Mouse (Mus musculus) neural tube, embryonic 15.5 days (tissue): Measurements from ENCODE around the gene Cbx8. TPM values are rescaled to one million over a fixed set of nuclear protein-coding genes. Genes with fewer than 3 reads are reported as not detected.
A peak's percentile ranks its signal among the peaks of the same experiment; 100 is the strongest.

Source experiments
- ATAC-seq: fragments of 200-750 bp; cut with Nextera tagmentation; 2 replicates; pipeline ENCODE4 v1.8.0; 2017; ENCODE audit warnings: mild to moderate bottlenecking, moderate TSS enrichment, moderate library complexity; ENCODE audit not compliant: low FRiP score
- H3K27ac ChIP-seq: fragments of 300-500 bp; sonication (generic); replicated peaks from 2 replicates; pipeline ENCODE4 v1.5.1; 2015; ENCODE audit warnings: mild to moderate bottlenecking, inconsistent platforms
- H3K27me3 ChIP-seq: fragments of 300-500 bp; sonication (generic); replicated peaks from 2 replicates; pipeline ENCODE4 v1.6.1; 2015; ENCODE audit warnings: inconsistent platforms
- H3K36me3 ChIP-seq: fragments of 300-500 bp; sonication (generic); 2 replicates; pipeline ENCODE4 v1.6.1; 2015; ENCODE audit warnings: inconsistent platforms
- H3K4me1 ChIP-seq: fragments of 300-500 bp; sonication (generic); 2 replicates; pipeline ENCODE4 v1.6.1; 2015; ENCODE audit warnings: inconsistent platforms
- H3K4me2 ChIP-seq: fragments of 300-500 bp; sonication (generic); 2 replicates; pipeline ENCODE4 v1.6.1; 2015; ENCODE audit warnings: inconsistent platforms, mild to moderate bottlenecking, moderate library complexity
- H3K4me3 ChIP-seq: fragments of 300-500 bp; sonication (generic); replicated peaks from 2 replicates; pipeline ENCODE4 v1.5.1; 2015; ENCODE audit warnings: mild to moderate bottlenecking, inconsistent platforms
- H3K9ac ChIP-seq: fragments of 300-500 bp; sonication (generic); replicated peaks from 2 replicates; pipeline ENCODE4 v1.6.1; 2015; ENCODE audit warnings: mild to moderate bottlenecking, inconsistent platforms
- H3K9me3 ChIP-seq: fragments of 300-500 bp; sonication (generic); replicated peaks from 2 replicates; pipeline ENCODE4 v1.6.1; 2016; ENCODE audit warnings: inconsistent platforms
- WGBS: fragments of 180-500 bp; shearing (Covaris S2); methylation state at CpG from one replicate; pipeline ENCODE4 v1.1.7; 2015; ENCODE audit warnings: mixed read lengths; 5-methylcytosine and 5-hydroxymethylcytosine counted together
- polyA plus RNA-seq: library from polyadenylated mRNA; unstranded; fragments of >200 nt; fragmentation: Nextera tagmentation; extraction: Ambion mirVana; gene quantifications from 2 replicates; pipeline ENCODE4 v1.2.1, GENCODE M21; 2015

Gene Cbx8
- polyA plus RNA-seq, 1 experiment from 2014 or later, result 7.3 TPM

DNA sequence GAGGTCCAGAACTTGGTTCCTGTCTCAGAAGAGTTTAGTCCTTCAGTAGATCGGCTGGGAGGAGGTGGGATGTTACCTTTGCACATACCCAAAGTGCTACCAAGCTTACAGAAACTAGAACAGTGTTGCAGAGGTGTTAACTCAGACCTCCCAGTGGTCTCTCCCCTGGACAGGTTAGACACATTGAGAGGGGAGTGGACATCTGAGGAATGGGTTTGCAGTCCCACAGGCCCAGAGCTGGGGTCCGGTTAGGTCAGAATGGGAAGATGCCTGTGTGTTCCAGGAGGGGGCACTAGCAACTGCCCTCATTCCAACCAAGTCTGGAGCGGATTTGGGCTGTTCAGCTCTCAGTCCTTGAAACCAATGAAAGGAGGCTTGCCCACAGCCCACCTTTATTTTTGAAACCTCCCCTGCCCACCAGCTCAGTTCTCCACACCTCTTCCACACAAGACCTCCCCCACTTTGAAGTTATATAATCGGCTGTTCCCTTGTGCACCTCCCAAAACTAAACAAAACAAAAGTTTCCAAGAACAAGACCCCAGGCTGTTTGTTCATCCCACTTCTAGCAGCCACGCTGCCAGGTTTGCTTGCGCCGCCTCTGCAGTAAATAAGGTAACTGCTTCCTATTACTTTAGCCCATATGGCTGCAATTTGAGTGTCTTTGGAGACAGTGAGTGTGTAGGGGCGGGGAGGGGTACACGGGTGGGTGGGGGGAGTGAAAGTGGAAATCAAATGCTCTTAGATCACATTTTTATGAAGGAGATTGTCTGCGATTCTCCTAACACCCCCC, 3.2 kb upstream of the Cbx8 start:
- Histone ChIP-seq H3K9me3 (no peaks in the 10 kb centered on the region), H3K36me3 (peaks cover 2% of the 10 kb centered on the region), H3K27me3 (peaks cover 78% of the 10 kb centered on the region), H3K4me3 (no peak overlapping the region), H3K9ac (no peak overlapping the region), H3K4me2 (no peak overlapping the region), H3K4me1 (peaks cover 66% of the 10 kb centered on the region), H3K27ac (no peak overlapping the region)
- ATAC-seq, result no peak
- 1% methylated on average over 10 of the region's 10 CpGs for WGBS

DNA sequence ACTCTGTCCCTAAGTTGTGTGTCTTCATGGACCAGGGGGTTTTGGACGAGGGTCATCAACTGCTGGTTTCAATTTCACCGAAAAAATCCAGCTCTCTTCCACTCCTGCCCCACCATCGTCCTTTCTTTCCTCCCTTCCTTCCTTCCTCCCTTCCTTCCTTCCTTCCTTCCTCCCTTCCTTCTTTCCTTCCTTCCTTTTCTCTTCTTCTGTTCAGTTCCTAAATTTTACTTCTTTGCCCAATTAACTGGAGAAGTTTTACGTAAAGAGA, 2.4 kb upstream of the Cbx8 start:
- H3K27ac ChIP-seq, result no peak overlapping the region
- H3K27me3 ChIP-seq, result peaks cover 78% of the 10 kb centered on the region
- peaks cover 8% of the 10 kb centered on the region for H3K36me3 ChIP-seq
- H3K4me1 ChIP-seq, result peaks cover 70% of the 10 kb centered on the region
- H3K4me3 ChIP-seq, result no peak overlapping the region
- H3K9me3 ChIP-seq, result no peaks in the 10 kb centered on the region
- H3K9ac ChIP-seq, result no peak overlapping the region
- no peak for ATAC-seq
- 2% methylated on average over 4 of the region's 4 CpGs for WGBS
- no peak overlapping the region for H3K4me2 ChIP-seq

DNA sequence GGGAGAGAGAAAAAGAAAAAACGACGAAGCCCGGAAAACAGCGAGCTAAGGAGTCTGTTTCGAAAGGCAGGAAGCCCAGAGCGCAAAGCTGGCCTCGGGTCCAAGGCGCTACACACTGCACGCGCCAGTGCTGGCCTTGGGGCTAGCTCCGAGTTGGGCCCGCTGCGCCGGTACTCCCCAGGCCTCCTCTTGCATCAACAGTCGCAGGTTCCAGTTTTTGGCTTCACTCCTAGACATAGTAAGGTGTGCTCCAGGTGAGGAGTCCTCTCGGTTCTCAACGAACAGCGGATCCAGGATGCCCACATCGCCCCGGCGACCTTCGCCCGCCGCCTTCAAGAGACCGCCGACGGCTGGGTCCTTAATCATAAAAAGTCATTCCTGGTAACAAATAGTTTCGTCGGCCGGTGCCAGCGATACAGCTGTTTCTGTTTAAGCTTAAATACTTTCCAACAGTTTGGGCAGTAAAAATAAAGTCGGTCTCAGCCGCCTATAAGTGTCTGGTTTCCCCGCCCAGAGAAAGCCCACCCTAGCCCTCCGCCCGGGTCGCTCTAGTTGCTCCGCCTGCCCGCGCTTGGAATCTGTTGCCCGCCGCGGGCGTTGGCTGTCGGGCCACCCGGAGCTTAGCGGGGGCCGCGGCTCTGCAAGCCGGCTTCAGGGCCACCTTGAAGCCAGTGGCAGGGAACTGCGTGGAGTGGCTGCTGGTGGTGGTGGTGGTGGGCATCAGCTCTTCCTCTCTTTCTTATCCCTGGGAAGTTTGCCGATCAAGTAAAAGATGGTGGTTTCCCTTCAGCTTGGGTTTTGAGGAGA, 1.9 kb upstream of the Cbx8 start:
- H3K36me3 ChIP-seq, result peaks cover 8% of the 10 kb centered on the region
- H3K27ac ChIP-seq, result no peak overlapping the region
- peak overlapping the region; percentile 86; the same call in 1 of the 2 replicates for H3K4me2 ChIP-seq
- peaks cover 78% of the 10 kb centered on the region for H3K27me3 ChIP-seq
- peaks cover 70% of the 10 kb centered on the region for H3K4me1 ChIP-seq
- under 1% methylated on average over 52 of the region's 52 CpGs for WGBS
- H3K4me3 ChIP-seq, result 0 out of 2 replicates have a peak overlapping the region, but pooled peaks have one; percentile 0
- no peak for ATAC-seq
- H3K9me3 ChIP-seq, result no peaks in the 10 kb centered on the region
- H3K9ac ChIP-seq, result no peak overlapping the region

DNA sequence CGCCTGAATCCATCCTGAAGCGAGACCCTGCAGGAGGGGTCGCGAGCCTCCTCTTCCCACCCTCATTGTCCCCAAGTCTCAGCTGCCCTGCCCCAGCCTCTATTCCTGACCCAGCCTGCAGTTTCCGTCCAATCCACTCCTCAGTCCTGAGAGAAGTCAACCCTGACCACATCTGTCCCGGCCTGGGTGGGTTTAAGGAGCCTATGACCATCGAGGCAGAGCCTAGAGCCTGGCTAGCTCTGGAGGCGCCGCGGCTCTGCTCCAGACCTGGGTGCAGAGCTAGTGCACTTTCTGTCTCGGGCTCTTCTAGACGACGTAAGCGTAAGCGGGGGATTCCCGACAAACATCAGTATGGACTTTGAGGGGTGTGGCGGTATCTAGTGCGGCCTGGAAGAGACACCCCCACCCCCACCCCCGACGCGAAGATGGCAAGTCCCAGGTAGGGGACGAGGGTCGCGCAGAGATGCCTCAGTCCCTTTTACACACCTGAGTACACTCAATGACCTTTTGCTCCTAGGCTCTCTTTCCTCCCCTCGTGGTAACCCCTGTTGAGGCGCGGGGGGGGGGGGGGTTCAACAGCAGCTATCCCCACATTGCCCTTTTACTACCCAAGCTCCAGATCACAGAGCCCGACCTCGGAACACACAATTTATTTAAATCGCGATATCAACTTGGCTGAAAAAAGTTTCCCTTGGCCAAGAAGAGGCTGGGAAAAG, 1.1 kb upstream of the Cbx8 start:
- WGBS, result under 1% methylated on average over 30 of the region's 31 CpGs
- Histone ChIP-seq H3K27me3 (peaks cover 80% of the 10 kb centered on the region), H3K4me3 (peak overlapping the region; percentile 79), H3K4me2 (peak overlapping the region; percentile 86), H3K9ac (peak overlapping the region; percentile 80), H3K4me1 (peaks cover 70% of the 10 kb centered on the region), H3K9me3 (no peaks in the 10 kb centered on the region), H3K27ac (peak overlapping the region; percentile 90; the same call in 1 of the 2 replicates), H3K36me3 (peaks cover 8% of the 10 kb centered on the region)
- 0 out of 2 replicates have a peak, but pooled peaks have one; percentile 2 for ATAC-seq

DNA sequence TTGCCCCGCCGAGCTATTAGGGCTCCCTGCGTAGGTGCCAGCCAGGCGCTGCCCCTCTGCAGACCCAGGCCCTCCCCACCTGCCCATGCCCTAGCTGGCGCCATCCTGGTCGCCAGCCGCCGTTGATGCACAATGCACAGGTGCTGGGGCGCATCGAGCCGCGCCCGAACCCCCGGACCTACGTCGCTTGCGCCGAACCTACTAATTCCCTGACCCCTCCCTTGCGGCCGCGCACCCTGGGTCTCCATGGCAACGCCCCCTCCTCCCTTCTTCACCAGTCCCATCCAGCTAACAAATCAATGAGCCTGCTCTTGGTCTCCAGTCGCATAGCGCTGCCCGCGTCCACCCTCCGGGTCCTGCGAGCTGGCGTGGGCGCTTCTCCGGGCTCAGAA, 552 bp upstream of the Cbx8 start:
- peak; percentile 58 for ATAC-seq
- Histone ChIP-seq H3K36me3 (peaks cover 8% of the 10 kb centered on the region), H3K27me3 (peaks cover 78% of the 10 kb centered on the region), H3K9ac (peak overlapping the region; percentile 80), H3K4me2 (peak overlapping the region; percentile 86), H3K4me1 (peaks cover 68% of the 10 kb centered on the region), H3K4me3 (peak overlapping the region; percentile 79), H3K27ac (peak overlapping the region; percentile 90), H3K9me3 (no peaks in the 10 kb centered on the region)
- WGBS, result under 1% methylated on average over 31 of the region's 31 CpGs

DNA sequence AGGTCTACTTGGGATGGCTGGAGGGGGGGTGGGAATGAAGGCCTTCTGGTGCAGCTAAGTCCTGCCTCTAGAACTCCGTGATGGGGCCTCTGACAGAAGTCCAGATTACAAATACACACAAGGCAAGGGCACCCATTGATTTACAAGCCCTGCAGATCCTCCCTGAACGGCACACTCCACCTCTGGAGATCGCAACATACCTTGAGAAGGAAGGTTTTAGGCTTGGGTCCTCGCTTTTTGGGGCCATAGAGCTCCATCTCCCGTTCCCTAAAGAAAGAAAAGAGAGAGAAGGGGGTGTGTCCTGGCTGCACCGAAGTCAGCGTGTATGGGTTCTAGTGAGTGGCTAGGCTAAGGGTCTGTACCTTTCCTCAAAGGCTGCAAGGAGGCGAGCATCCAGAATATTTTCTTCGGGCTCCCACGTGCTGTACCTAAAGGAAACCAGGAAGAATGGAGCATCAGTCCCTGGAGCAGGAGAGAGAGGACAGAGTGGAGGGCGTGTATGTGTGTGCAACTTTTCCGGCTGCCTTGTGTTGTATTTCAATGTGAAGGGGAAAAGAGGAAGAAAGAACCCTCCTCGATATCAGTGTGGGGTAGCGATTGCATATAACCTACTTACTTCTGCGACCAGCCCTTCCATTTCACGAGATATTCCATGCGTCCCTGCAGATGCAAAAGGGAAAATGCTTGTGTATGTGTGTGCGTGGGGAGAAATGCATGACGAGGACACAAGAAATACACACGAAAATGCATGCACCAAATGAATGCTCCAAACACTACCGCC, 847 bp downstream of the Cbx8 start:
- Histone ChIP-seq H3K4me1 (peaks cover 77% of the 10 kb centered on the region), H3K27ac (peak overlapping the region; percentile 94), H3K36me3 (peaks cover 8% of the 10 kb centered on the region), H3K9ac (peak overlapping the region; percentile 82), H3K27me3 (peaks cover 78% of the 10 kb centered on the region), H3K4me2 (peak overlapping the region; percentile 86), H3K4me3 (peak overlapping the region; percentile 79), H3K9me3 (no peaks in the 10 kb centered on the region)
- 7% methylated on average over 21 of the region's 21 CpGs for WGBS
- no peak for ATAC-seq

DNA sequence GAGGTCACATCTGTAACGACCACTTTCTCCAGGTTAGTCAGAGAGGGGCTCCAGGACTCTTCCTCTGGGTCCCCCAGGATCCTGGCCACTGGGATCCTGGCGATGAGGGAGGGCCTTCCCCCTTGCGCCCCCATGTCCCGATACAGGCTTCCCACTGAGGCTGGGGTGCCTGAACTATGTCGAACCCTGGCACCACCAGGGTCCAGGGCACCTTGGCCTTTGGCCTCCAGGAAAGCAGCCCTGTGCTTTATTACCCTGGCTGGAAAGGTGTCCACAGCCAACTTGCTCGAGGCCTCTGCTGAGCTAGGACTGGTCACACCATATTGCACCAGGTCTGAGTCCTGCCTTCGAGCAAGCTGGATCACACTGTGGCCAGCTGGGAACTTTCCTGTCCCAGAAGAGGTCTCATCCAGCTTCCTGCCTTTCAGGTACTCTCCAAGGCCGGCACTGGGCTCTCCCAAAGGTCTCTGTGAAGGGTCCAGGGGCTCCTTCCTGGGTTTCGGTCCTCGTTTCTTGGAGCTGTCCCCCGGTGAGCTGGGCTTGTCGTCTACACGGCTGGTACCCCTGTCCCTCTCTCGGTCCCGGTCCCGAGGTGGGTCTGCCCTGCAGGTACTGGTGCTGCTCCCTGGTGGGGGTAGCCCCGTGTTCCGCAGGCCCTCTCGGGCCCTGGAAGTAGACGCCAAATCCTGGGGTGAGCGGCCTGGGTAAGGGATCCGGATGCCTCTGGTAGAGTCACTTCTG, 1.9 kb downstream of the Cbx8 start:
- Histone ChIP-seq H3K27ac (no peak overlapping the region), H3K27me3 (peaks cover 77% of the 10 kb centered on the region), H3K4me3 (0 out of 2 replicates have a peak overlapping the region, but pooled peaks have one; percentile 6), H3K4me2 (0 out of 2 replicates have a peak overlapping the region, but pooled peaks have one; percentile 66), H3K4me1 (peaks cover 79% of the 10 kb centered on the region), H3K9ac (no peak overlapping the region), H3K36me3 (peaks cover 8% of the 10 kb centered on the region), H3K9me3 (no peaks in the 10 kb centered on the region)
- 33% methylated on average over 22 of the region's 22 CpGs for WGBS
- no peak for ATAC-seq

DNA sequence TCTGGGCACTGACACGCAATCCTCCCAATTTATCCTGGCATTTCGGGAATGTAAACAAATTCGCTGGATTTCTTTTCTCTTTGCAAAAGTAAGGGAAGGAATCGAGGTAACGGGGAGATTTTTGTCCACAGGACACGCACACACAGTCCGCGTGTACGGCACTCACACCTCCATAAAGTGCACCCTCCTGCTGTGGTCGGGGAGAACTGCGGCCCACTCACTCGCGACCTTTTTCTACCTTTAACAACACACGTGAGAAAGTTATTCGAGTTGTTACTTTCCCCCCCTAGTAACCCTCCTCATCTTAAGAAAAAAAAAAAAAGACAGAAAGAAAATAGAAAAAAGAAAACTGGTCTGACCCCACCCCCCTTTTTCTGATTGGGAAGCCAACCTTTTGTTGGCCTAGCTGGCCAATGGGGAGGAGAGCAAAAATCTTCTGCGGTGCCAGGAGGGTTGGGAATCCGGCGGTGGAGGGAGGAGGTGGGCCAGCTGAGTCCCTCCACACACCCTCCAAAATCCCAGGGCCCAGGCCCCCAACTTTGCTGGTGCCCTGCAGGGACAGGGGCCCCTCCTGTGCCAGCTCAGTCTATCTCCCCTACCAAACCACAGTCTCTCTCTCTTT, 2.9 kb downstream of the Cbx8 start:
- Histone ChIP-seq H3K4me1 (peaks cover 78% of the 10 kb centered on the region), H3K4me2 (peak overlapping the region; percentile 66), H3K27me3 (peaks cover 75% of the 10 kb centered on the region), H3K9ac (no peak overlapping the region), H3K9me3 (no peaks in the 10 kb centered on the region), H3K27ac (no peak overlapping the region), H3K4me3 (peak overlapping the region; percentile 41), H3K36me3 (peaks cover 8% of the 10 kb centered on the region)
- ATAC-seq, result no peak
- WGBS, result 25% methylated on average over 18 of the region's 18 CpGs

DNA sequence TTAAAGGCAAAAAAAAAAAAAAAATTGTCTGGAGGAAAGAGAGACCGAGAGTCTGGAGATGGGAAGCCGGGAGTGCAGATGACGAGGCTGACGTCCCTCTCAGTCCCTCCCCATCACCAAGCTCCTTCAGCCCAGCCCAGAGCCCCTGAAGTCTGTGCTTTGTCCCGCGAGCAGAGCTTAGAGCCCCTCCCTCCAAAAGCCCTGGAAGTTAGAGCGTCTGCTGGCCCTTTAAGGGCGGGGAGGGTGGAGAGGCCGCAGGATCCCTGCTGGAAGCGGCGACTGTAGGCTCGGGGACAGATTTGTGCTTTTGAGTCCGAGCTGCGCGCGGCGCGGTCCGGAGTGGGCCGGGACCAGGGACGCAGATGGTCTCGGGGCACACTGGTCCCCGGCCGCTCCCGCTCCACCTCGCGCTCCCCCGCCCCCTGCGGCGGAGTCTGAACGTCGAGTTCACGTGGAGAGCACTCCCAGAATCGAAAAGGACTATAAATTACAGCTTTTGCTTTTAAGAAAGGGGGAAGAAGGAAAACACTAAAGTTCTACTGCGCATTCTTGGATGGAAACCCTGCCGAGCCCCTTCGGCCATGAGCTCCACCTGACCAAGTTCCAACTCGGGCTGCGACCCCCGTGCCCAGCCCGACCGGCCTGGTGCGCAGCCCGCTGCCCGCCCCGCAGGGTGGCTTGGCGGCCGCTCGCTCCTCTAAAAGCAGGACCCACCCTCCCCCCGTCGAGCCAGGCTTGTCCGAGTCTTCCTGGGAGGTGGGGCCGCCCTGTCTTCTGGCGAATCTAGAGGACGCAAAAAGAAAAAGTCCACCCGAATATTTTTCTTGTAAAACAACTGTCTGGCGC, 3.6 kb downstream of the Cbx8 start:
- WGBS, result 7% methylated on average over 57 of the region's 57 CpGs
- Histone ChIP-seq H3K9me3 (no peaks in the 10 kb centered on the region), H3K36me3 (peaks cover 8% of the 10 kb centered on the region), H3K27me3 (peaks cover 68% of the 10 kb centered on the region), H3K4me1 (peaks cover 71% of the 10 kb centered on the region), H3K4me3 (peak overlapping the region; percentile 41), H3K27ac (no peak overlapping the region), H3K4me2 (peak overlapping the region; percentile 66), H3K9ac (peak overlapping the region; percentile 29)
- no peak for ATAC-seq
